Mouse (Mus musculus): ENCODE results near the gene Rnf157. TPM values are rescaled to one million over a fixed set of nuclear protein-coding genes. Genes with fewer than 3 reads are reported as not detected.

The Rnf157 gene
- 9.2 and 19.4 TPM in 2 replicates for total RNA-seq (2017)

DNA sequence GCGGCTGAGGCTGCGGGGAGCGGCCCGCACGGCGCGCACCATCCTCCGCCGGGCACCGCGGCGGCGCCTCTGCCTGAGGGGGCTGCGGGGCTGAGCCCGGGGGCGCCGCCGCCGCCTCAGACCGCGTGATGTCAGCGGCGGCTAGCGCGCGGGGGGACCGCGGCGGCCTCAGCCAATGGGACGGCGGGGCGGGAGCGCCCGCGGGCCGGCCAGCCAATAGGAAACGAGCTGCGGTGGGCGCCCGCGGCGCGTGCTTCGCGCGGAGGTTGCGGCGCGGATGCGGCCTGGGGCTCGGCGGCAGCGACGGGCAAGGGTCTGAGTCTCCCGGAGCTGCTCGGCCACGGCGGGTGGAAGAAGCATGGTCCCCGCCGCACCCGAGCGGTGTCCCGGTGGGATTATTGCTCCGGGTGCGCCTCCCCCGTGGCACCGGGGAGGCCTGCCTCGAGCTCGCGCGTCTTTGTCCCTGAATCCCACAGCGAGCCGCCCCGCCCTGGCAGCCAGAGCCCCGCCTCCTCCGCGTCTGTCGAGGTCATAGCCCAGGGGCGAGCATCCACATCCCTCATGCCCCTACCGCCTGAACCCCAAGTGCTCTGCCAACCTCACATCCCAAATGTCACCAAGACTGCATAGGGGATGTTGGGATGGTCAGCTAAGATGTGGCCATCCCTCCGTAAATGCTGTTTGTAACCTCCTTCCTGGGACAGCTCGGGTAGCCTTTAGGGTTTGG is at the start of gene Rnf157:
TSS of gene Rnf157 (minus strand) at position 129 of the 727 bp plus-strand sequence.
- ATAC-seq (replicated peaks in 1 of 2; ENCODE audit: insufficient read depth in 1 of 2, low FRiP score in 2 of 2, low TSS enrichment in 1 of 2, low read depth in 1 of 2, poor library complexity in 2 of 2, severe bottlenecking in 2 of 2), result peak; percentile 51 to 59; a peak in 2 of 4 replicates

DNA sequence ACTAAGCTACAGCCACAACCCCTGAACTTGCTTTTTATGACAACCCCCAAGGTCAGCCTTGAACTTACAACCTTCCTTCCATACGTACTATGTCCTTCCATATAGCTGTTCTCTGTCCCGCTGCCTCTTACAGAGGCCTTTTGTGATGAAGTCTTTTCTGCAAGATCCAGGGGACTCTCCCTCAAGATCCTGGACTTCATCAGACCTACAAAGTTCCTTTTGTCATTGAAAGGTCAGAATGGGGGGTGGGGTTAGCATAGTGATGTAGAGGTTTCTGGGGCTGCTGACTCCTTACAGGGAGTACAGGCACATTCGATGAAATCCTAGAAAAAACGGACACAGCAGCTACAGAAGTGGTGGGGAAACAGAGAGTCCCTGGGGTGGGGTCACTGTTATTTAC is 47.0 kb upstream of the Rnf157 start:
- no peak for ATAC-seq (replicated peaks in 1 of 2; ENCODE audit: insufficient read depth in 1 of 2, low FRiP score in 2 of 2, low TSS enrichment in 1 of 2, low read depth in 1 of 2, poor library complexity in 2 of 2, severe bottlenecking in 2 of 2)

- ATAC-seq (replicated peaks in 1 of 2; ENCODE audit: insufficient read depth in 1 of 2, low FRiP score in 2 of 2, low TSS enrichment in 1 of 2, low read depth in 1 of 2, poor library complexity in 2 of 2, severe bottlenecking in 2 of 2), result no peak
Observed at GRCm38 (mm10) chr11:116456234-116456633, 43.4 kb upstream of the Rnf157 start.

- no peak for ATAC-seq (replicated peaks in 1 of 2; ENCODE audit: insufficient read depth in 1 of 2, low FRiP score in 2 of 2, low TSS enrichment in 1 of 2, low read depth in 1 of 2, poor library complexity in 2 of 2, severe bottlenecking in 2 of 2)
Observed at GRCm38 (mm10) chr11:116453889-116454288, 41.1 kb upstream of the Rnf157 start.

- ATAC-seq (replicated peaks in 1 of 2; ENCODE audit: insufficient read depth in 1 of 2, low FRiP score in 2 of 2, low TSS enrichment in 1 of 2, low read depth in 1 of 2, poor library complexity in 2 of 2, severe bottlenecking in 2 of 2), result no peak
Observed at GRCm38 (mm10) chr11:116449341-116449740, 36.5 kb upstream of the Rnf157 start.

- no peak for ATAC-seq (replicated peaks in 1 of 2; ENCODE audit: insufficient read depth in 1 of 2, low FRiP score in 2 of 2, low TSS enrichment in 1 of 2, low read depth in 1 of 2, poor library complexity in 2 of 2, severe bottlenecking in 2 of 2)
Observed at GRCm38 (mm10) chr11:116447822-116448221, 35.0 kb upstream of the Rnf157 start.

GRCm38 (mm10) chr11:116446308-116446887 is 33.6 kb upstream of the Rnf157 start:
- no peak for ATAC-seq (replicated peaks in 1 of 2; ENCODE audit: insufficient read depth in 1 of 2, low FRiP score in 2 of 2, low TSS enrichment in 1 of 2, low read depth in 1 of 2, poor library complexity in 2 of 2, severe bottlenecking in 2 of 2)

DNA sequence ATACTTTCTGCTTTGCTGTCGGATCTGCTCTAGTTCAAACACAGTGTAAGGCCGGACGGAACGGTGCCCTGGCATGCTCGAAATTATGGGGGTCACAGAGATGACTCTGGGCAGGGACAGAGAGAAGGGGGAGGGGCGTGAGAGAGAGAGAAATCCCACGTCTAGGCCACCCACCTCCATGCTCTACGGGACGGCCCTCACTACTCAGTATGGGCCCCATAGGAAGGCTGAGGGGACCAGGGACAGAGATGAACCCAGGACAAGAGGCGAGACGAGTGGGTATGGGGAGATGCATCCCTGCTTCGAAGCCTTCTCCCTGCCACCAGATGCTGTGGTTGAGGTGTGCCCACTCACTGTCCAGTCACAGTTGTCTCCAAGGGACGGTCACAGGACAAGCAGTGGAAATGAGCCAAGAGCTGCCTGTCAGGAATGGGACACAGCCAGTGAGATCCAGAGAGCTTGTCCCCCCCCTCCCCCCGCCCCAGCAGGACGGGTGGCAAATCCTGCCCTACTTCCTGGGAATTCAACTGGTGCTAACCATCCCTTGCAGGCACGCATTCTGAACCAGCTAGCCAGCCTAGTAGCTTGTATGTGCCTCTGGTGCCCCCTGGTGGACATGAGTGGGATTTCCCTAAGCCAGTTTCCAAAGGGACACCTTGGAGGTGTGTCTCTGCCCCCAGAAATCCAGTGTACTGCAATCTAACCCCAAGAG is 32.9 kb upstream of the Rnf157 start:
- ATAC-seq (replicated peaks in 1 of 2; ENCODE audit: insufficient read depth in 1 of 2, low FRiP score in 2 of 2, low TSS enrichment in 1 of 2, low read depth in 1 of 2, poor library complexity in 2 of 2, severe bottlenecking in 2 of 2), result peak; percentile 63 to 86; a peak in 3 of 4 replicates

DNA sequence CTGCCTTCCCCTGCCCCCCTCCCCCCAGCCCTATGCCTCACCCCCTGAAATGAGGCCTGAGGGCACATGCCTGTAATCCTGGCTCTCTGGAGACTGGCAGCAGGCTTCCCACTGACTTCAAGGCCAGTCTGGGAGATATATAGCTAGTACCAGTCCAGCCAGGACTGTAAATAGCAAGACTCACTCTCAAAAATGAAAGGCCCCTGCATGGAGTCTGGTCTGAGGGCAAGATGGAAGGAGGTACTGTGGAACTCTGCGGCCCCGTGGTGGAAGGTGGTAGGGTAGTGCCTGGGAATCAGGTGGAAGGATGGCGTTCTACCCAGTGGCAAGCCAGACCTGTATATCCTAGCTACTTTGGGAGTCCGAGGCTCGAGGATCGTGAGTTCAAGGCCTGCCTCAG is 31.1 kb upstream of the Rnf157 start:
- no peak for ATAC-seq (replicated peaks in 1 of 2; ENCODE audit: insufficient read depth in 1 of 2, low FRiP score in 2 of 2, low TSS enrichment in 1 of 2, low read depth in 1 of 2, poor library complexity in 2 of 2, severe bottlenecking in 2 of 2)

- ATAC-seq (replicated peaks in 1 of 2; ENCODE audit: insufficient read depth in 1 of 2, low FRiP score in 2 of 2, low TSS enrichment in 1 of 2, low read depth in 1 of 2, poor library complexity in 2 of 2, severe bottlenecking in 2 of 2), result no peak
Observed at GRCm38 (mm10) chr11:116443311-116443710, 30.5 kb upstream of the Rnf157 start.

DNA sequence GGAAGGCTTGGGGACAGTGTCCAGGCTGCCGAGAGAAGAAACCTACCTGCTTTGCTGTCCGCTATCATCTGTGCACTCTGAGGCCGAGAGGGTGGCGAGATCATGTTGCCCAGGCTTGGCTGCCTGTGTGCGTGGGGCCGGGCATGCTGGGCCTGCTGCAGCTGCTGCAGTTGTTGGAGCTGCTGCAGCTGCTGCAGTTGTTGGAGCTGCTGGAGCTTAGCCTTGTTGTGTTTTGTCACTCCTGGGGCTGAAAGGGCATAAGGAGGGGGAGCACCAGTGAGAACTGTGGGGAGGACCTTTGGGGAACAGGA is 30.0 kb upstream of the Rnf157 start:
- no peak for ATAC-seq (replicated peaks in 1 of 2; ENCODE audit: insufficient read depth in 1 of 2, low FRiP score in 2 of 2, low TSS enrichment in 1 of 2, low read depth in 1 of 2, poor library complexity in 2 of 2, severe bottlenecking in 2 of 2)

DNA sequence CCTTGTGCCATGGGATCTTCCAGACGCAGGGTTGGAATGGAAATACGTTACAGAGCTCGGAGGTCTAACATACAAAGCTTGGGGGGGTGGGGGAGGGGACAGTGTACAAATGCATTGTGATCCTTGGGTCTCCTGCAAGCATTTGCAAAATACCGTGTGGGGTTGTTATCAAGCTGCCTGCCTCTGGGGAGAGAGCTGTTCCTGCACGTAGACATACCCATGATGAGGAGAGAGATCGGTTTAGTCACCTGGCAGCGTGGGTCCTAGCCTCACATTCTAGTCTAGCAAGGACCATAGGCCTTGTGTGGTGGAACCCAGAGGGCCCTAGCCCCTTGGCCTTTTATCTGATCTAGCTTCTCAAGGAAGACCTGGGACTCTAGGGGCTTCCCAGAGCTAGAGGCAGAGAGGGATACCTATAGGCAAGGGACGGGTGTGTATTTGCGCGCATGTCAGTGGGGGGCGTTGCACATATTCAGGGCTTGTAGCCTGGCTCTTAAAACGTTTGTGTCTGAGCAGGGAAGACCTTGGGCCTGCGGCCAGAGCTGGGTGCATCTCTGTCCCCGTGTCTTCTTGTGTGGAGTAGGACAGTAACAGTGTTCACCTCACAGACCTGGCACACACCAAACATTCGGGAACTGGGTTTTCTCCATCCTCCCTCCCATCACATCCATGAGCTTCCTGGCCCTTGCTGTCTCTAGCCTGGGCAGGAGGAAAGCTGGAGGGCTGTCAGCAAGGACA is 29.5 kb upstream of the Rnf157 start:
- no peak for ATAC-seq (replicated peaks in 1 of 2; ENCODE audit: insufficient read depth in 1 of 2, low FRiP score in 2 of 2, low TSS enrichment in 1 of 2, low read depth in 1 of 2, poor library complexity in 2 of 2, severe bottlenecking in 2 of 2)

DNA sequence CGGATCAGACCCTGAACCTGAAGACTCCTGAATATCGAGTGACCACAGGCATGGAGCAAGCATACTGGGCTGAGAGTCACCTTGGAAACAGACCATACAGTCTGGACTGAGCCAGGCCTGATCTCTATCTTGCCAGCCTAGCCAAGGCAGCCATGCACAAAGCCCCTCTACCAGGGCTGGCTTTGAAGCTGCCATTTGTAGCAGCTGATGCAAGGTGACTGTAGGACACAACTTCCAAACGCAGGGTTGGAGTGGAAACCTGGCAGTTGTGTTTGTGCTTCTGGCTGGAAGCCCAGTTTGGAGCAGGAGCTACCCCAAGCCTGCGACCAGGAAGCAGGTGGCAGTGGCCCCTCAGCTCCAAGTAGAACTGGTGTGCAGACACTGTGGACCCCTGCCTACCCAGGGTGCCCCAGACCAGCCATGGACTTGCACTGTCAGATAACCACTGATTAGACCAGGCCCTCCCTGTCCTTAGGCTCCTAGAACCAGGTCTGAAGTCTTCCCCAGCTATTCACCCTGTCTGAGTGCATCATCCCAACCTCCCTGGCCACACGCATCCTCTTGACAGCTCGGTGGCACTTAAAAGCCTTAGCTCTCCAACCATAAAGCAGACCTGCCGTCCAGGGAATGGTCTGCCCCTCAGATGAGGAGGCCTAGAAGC is 27.7 kb upstream of the Rnf157 start:
- ATAC-seq (replicated peaks in 1 of 2; ENCODE audit: insufficient read depth in 1 of 2, low FRiP score in 2 of 2, low TSS enrichment in 1 of 2, low read depth in 1 of 2, poor library complexity in 2 of 2, severe bottlenecking in 2 of 2), result no peak

GRCm38 (mm10) chr11:116439269-116440240 is 26.7 kb upstream of the Rnf157 start:
- no peak for ATAC-seq (replicated peaks in 1 of 2; ENCODE audit: insufficient read depth in 1 of 2, low FRiP score in 2 of 2, low TSS enrichment in 1 of 2, low read depth in 1 of 2, poor library complexity in 2 of 2, severe bottlenecking in 2 of 2)

DNA sequence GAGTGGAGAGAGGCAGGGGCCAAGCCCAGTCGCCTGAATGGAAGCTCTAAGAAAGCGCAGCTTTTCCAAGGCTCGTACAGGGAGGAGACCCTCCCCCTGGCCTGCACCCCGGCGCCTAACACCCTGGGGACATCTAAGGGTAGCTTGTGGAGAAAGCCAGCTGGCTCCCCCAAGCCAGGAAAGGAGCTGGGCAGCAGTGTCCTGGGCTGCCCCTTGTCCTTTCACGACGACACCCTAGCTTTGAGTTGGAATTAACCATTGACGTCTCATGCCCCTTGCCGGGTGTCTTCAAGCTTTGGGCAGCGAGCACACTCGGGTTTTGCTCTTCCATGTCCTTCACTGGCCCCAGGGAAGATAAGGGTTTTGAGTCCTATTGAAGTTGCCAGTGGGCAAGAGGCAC is 24.7 kb upstream of the Rnf157 start:
- ATAC-seq (replicated peaks in 1 of 2; ENCODE audit: insufficient read depth in 1 of 2, low FRiP score in 2 of 2, low TSS enrichment in 1 of 2, low read depth in 1 of 2, poor library complexity in 2 of 2, severe bottlenecking in 2 of 2), result no peak

DNA sequence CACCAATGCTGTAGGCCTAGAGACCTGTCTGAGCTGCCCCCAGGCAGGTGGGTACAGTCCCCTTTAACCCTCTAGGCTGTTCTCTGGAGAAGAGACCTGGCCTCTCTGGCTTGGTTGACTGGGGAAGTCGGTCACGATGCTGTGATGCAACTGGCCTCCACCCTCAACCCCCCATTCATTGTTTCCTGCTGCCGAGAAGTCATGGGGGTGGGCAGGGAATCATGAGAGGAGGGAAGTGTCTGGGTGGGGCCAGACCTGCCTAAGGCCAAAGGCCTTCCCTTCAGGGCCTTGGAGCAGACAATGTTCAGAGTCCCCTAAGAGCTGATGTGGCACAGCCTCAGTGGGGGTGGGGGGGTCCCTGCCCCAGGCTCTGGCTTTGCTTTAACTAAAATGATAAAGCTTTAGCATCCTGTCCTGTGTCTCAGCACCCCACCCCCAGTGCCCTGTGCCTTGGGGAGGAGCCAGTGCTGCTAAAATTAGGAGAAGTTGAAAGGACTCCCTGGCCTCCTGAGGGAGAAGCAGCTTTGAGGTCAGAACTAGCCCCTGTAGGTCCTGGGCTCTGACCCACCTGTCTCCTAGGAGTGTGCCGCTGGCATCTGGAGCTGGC is 24.0 kb upstream of the Rnf157 start:
- ATAC-seq (replicated peaks in 1 of 2; ENCODE audit: insufficient read depth in 1 of 2, low FRiP score in 2 of 2, low TSS enrichment in 1 of 2, low read depth in 1 of 2, poor library complexity in 2 of 2, severe bottlenecking in 2 of 2), result peak; percentile 24 to 25; a peak in 2 of 4 replicates

All from hematopoietic stem cell, adult 5-6 weeks (primary cell).